Mouse (Mus musculus): ENCODE measurements at regions not wholly inside any gene's neighbourhood (a gene's known extent, or its start where the extent isn't known, plus 50 kb on each side); places are given as distances from the start of the nearest gene placed in this dataset.
A peak's percentile ranks its signal among the peaks of the same experiment; 100 is the strongest.

GRCm38 (mm10) chr10:126802732-126803131 lies 98.4 kb downstream of the Atp23 start:
- Histone ChIP-seq H3K36me3 (ENCODE audit: control insufficient read depth, insufficient read depth, low read length) (no peaks in the 10 kb centered on the region), H3K4me3 (ENCODE audit: control insufficient read depth, low read depth, low read length) (peak overlapping the region; percentile 74), H3K4me1 (ENCODE audit: control insufficient read depth, insufficient read depth, low read length) (peaks cover 7% of the 10 kb centered on the region), H3K27ac (ENCODE audit: control insufficient read depth, insufficient read depth, low read depth, low read length) (no peak overlapping the region), H3K27me3 (ENCODE audit: control insufficient read depth, insufficient read depth, low read length) (no peaks in the 10 kb centered on the region)
- TF ChIP-seq CTCF (IDR thresholded peaks at IDR 0.05; ENCODE audit: control insufficient read depth, insufficient read depth, insufficient replicate concordance, low read depth, low read length) (no peak), POLR2A (IDR thresholded peaks at IDR 0.05; ENCODE audit: control insufficient read depth, low read depth, low read length) (no peak)

GRCm38 (mm10) chr10:126799393-126799792 lies 101.8 kb downstream of the Atp23 start:
- peaks cover 9% of the 10 kb centered on the region for H3K4me1 ChIP-seq (ENCODE audit: control insufficient read depth, insufficient read depth, low read length)

GRCm38 (mm10) chr10:126793136-126793535 lies 108.0 kb downstream of the Atp23 start:
- H3K27me3 ChIP-seq (ENCODE audit: control insufficient read depth, insufficient read depth, low read length): no peaks in the 10 kb centered on the region
- no peak overlapping the region for H3K27ac ChIP-seq (ENCODE audit: control insufficient read depth, insufficient read depth, low read depth, low read length)
- peak overlapping the region; percentile 86 for H3K4me3 ChIP-seq (ENCODE audit: control insufficient read depth, low read depth, low read length)
- no peak for TF ChIP-seq CTCF (IDR thresholded peaks at IDR 0.05; ENCODE audit: control insufficient read depth, insufficient read depth, insufficient replicate concordance, low read depth, low read length)
- TF ChIP-seq POLR2A (IDR thresholded peaks at IDR 0.05; ENCODE audit: control insufficient read depth, low read depth, low read length): no peak
- no peaks in the 10 kb centered on the region for H3K36me3 ChIP-seq (ENCODE audit: control insufficient read depth, insufficient read depth, low read length)
- peaks cover 2% of the 10 kb centered on the region for H3K4me1 ChIP-seq (ENCODE audit: control insufficient read depth, insufficient read depth, low read length)

More at GRCm38 (mm10) chr10:126799393-126799792, 101.8 kb downstream of the Atp23 start:
- H3K4me3 ChIP-seq (ENCODE audit: control insufficient read depth, low read depth, low read length): no peak overlapping the region
- H3K36me3 ChIP-seq (ENCODE audit: control insufficient read depth, insufficient read depth, low read length): no peaks in the 10 kb centered on the region
- H3K27me3 ChIP-seq (ENCODE audit: control insufficient read depth, insufficient read depth, low read length): no peaks in the 10 kb centered on the region
- TF ChIP-seq POLR2A (IDR thresholded peaks at IDR 0.05; ENCODE audit: control insufficient read depth, low read depth, low read length): no peak
- TF ChIP-seq CTCF (IDR thresholded peaks at IDR 0.05; ENCODE audit: control insufficient read depth, insufficient read depth, insufficient replicate concordance, low read depth, low read length): peak; percentile 4; the same call in 1 of the 2 replicates
- no peak overlapping the region for H3K27ac ChIP-seq (ENCODE audit: control insufficient read depth, insufficient read depth, low read depth, low read length)

- no peak overlapping the region for H3K27ac ChIP-seq (ENCODE audit: control insufficient read depth, insufficient read depth, low read depth, low read length)
- H3K4me1 ChIP-seq (ENCODE audit: control insufficient read depth, insufficient read depth, low read length): peaks cover 2% of the 10 kb centered on the region
- no peak for TF ChIP-seq POLR2A (IDR thresholded peaks at IDR 0.05; ENCODE audit: control insufficient read depth, low read depth, low read length)
- no peak for TF ChIP-seq CTCF (IDR thresholded peaks at IDR 0.05; ENCODE audit: control insufficient read depth, insufficient read depth, insufficient replicate concordance, low read depth, low read length)
Observed at GRCm38 (mm10) chr10:126792371-126792835, 108.8 kb downstream of the Atp23 start.

GRCm38 (mm10) chr10:126788277-126788676 lies 112.9 kb downstream of the Atp23 start:
- TF ChIP-seq POLR2A (IDR thresholded peaks at IDR 0.05; ENCODE audit: control insufficient read depth, low read depth, low read length) (no peak), CTCF (IDR thresholded peaks at IDR 0.05; ENCODE audit: control insufficient read depth, insufficient read depth, insufficient replicate concordance, low read depth, low read length) (no peak)
- Histone ChIP-seq H3K4me3 (ENCODE audit: control insufficient read depth, low read depth, low read length) (no peak overlapping the region), H3K27ac (ENCODE audit: control insufficient read depth, insufficient read depth, low read depth, low read length) (no peak overlapping the region), H3K36me3 (ENCODE audit: control insufficient read depth, insufficient read depth, low read length) (no peaks in the 10 kb centered on the region), H3K27me3 (ENCODE audit: control insufficient read depth, insufficient read depth, low read length) (no peaks in the 10 kb centered on the region), H3K4me1 (ENCODE audit: control insufficient read depth, insufficient read depth, low read length) (no peaks in the 10 kb centered on the region; the same call in 1 of the 2 replicates)

More at GRCm38 (mm10) chr10:126792371-126792835, 108.8 kb downstream of the Atp23 start:
- Histone ChIP-seq H3K27me3 (ENCODE audit: control insufficient read depth, insufficient read depth, low read length) (no peaks in the 10 kb centered on the region), H3K36me3 (ENCODE audit: control insufficient read depth, insufficient read depth, low read length) (no peaks in the 10 kb centered on the region), H3K4me3 (ENCODE audit: control insufficient read depth, low read depth, low read length) (peak overlapping the region; percentile 86)

GRCm38 (mm10) chr10:126783161-126783560 lies 118.0 kb downstream of the Atp23 start:
- Histone ChIP-seq H3K4me3 (ENCODE audit: control insufficient read depth, low read depth, low read length) (no peak overlapping the region), H3K36me3 (ENCODE audit: control insufficient read depth, insufficient read depth, low read length) (no peaks in the 10 kb centered on the region), H3K4me1 (ENCODE audit: control insufficient read depth, insufficient read depth, low read length) (no peaks in the 10 kb centered on the region), H3K27ac (ENCODE audit: control insufficient read depth, insufficient read depth, low read depth, low read length) (no peak overlapping the region), H3K27me3 (ENCODE audit: control insufficient read depth, insufficient read depth, low read length) (no peaks in the 10 kb centered on the region)
- TF ChIP-seq POLR2A (IDR thresholded peaks at IDR 0.05; ENCODE audit: control insufficient read depth, low read depth, low read length): no peak
- no peak for TF ChIP-seq CTCF (IDR thresholded peaks at IDR 0.05; ENCODE audit: control insufficient read depth, insufficient read depth, insufficient replicate concordance, low read depth, low read length)

- no peaks in the 10 kb centered on the region for H3K36me3 ChIP-seq (ENCODE audit: control insufficient read depth, insufficient read depth, low read length)
- H3K4me1 ChIP-seq (ENCODE audit: control insufficient read depth, insufficient read depth, low read length): no peaks in the 10 kb centered on the region
- H3K27ac ChIP-seq (ENCODE audit: control insufficient read depth, insufficient read depth, low read depth, low read length): no peak overlapping the region
- H3K27me3 ChIP-seq (ENCODE audit: control insufficient read depth, insufficient read depth, low read length): no peaks in the 10 kb centered on the region
- no peak overlapping the region for H3K4me3 ChIP-seq (ENCODE audit: control insufficient read depth, low read depth, low read length)
- TF ChIP-seq POLR2A (IDR thresholded peaks at IDR 0.05; ENCODE audit: control insufficient read depth, low read depth, low read length) (no peak), CTCF (IDR thresholded peaks at IDR 0.05; ENCODE audit: control insufficient read depth, insufficient read depth, insufficient replicate concordance, low read depth, low read length) (no peak)
Observed at GRCm38 (mm10) chr10:126776603-126777002, 124.6 kb downstream of the Atp23 start.
